In the genomic region with DNA sequence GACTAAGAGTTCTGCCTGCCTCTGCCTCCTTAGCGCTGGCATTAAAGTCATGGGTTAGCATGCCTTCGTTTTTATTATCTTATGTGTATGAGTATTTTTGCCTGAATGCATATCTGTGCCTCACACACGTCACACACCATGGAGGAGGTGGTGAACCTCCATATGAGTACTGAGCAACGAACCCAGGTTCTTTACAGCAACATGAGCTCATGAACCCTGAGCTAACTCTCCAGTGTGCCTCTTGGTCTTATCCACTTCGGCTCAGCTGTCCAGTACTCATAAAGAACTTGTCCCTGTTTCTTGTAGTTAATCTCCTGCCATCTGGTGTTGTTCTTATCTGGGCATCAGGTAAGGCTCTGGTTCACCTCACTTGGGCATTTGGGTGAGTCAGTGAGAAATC, we compare ENCODE assay signal across 19 mouse cellular contexts. TPM values are rescaled to one million over a fixed set of nuclear protein-coding genes. Genes with fewer than 3 reads are reported as not detected.
A peak's percentile ranks its signal among the peaks of the same experiment; 100 is the strongest.
DNase-seq lines count a peak whose midpoint lies in the region; ATAC-seq lines count a peak whose summit lies in the region.
"Had no signal": no experiment of that assay in that cellular context is flagged by ENCODE, and none has a peak within 500 bp of the region (broad histone marks: within the 10 kb centered on the region; RNA-seq: fewer than 3 reads in every experiment).

No protein-coding gene starts in this region.

- H3K4me3 ChIP-seq in liver, embryonic 11.5 days (ENCODE audit: low read depth, low read length): no peak overlapping the region
- H3K4me3 ChIP-seq: embryonic facial prominence, embryonic 12.5 days; forebrain, embryonic 15.5 days; heart, embryonic 10.5 days; hindbrain, embryonic 13.5 days had no signal

- no peaks in the 10 kb centered on the region for H3K9me3 ChIP-seq in liver, embryonic 11.5 days (ENCODE audit: control insufficient read depth, low read length)
- H3K9me3 ChIP-seq: embryonic facial prominence, embryonic 12.5 days; forebrain, embryonic 15.5 days; heart, embryonic 10.5 days; hindbrain, embryonic 13.5 days had no signal

- H3K27me3 ChIP-seq in liver, embryonic 11.5 days (replicated peaks; ENCODE audit: control insufficient read depth, insufficient read depth, low read length): no peaks in the 10 kb centered on the region
- H3K27me3 ChIP-seq: embryonic facial prominence, embryonic 12.5 days; forebrain, embryonic 15.5 days; hindbrain, embryonic 13.5 days had no signal

- intact Hi-C loops in left cerebral cortex, postnatal 25 days (cut with DNase I): no loop called here

- 0 out of 2 replicates have a peak, but pooled peaks have one; percentile 31 for ATAC-seq in liver, embryonic 11.5 days (replicated peaks; ENCODE audit: low FRiP score)
- peak; percentile 27; the same call in 1 of the 2 replicates for ATAC-seq in megakaryocyte progenitor cell, adult 5-6 weeks (replicated peaks; ENCODE audit: poor library complexity)
- ATAC-seq: forebrain, embryonic 15.5 days had no signal

- DNase-seq in liver, embryonic 11.5 days (ENCODE audit: low spot score): no peak
- no peak for DNase-seq in liver
- peak; percentile 11 for DNase-seq in retina, adult 2 months (ENCODE audit: low read depth, low spot score)
- no peak for DNase-seq in retina, embryonic 14.5 days (ENCODE audit: low spot score)
- no peak for DNase-seq in urinary bladder, postnatal 14 days (ENCODE audit: low spot score)
- DNase-seq in left cerebral cortex, postnatal 25 days (ENCODE audit: low spot score in 2 of 2): no peak
- DNase-seq: adrenal gland, postnatal 10 days; cerebellum, adult 11 months; cerebellum, adult 8-10 months; cerebellum, postnatal 14 days; embryo, embryonic 11 days; gastrocnemius, postnatal 36 days; heart, adult 11 months; heart, postnatal 10 days had no signal

- 78% methylated on average over 5 of the region's 5 CpGs for WGBS in liver, embryonic 11.5 days

- no peak overlapping the region for H3K27ac ChIP-seq in liver, embryonic 11.5 days (ENCODE audit: low read depth, low read length)
- H3K27ac ChIP-seq: embryonic facial prominence, embryonic 12.5 days; forebrain, embryonic 15.5 days; heart, embryonic 10.5 days; hindbrain, embryonic 13.5 days had no signal

- H3K4me1 ChIP-seq in liver, embryonic 11.5 days (replicated peaks; ENCODE audit: control insufficient read depth, insufficient read depth, low read length): no peaks in the 10 kb centered on the region
- H3K4me1 ChIP-seq: embryonic facial prominence, embryonic 12.5 days; forebrain, embryonic 15.5 days; heart, embryonic 10.5 days; hindbrain, embryonic 13.5 days had no signal

- H3K36me3 ChIP-seq in liver, embryonic 11.5 days (ENCODE audit: control insufficient read depth, insufficient read depth, low read length): no peaks in the 10 kb centered on the region
- H3K36me3 ChIP-seq: embryonic facial prominence, embryonic 12.5 days; forebrain, embryonic 15.5 days; heart, embryonic 10.5 days; hindbrain, embryonic 13.5 days had no signal

- no peak overlapping the region for H3K4me2 ChIP-seq in liver, embryonic 11.5 days
- H3K4me2 ChIP-seq: embryonic facial prominence, embryonic 12.5 days; forebrain, embryonic 15.5 days; hindbrain, embryonic 13.5 days had no signal

- no peak overlapping the region for H3K9ac ChIP-seq in liver, embryonic 11.5 days (ENCODE audit: low read depth, low read length)
- H3K9ac ChIP-seq: embryonic facial prominence, embryonic 12.5 days; forebrain, embryonic 15.5 days; hindbrain, embryonic 13.5 days had no signal

RNA-seq across cellular contexts. Expression of a gene that starts 35.2 kb away (rescaled TPM):
- 8.1 and 8.5 TPM in 2 replicates for polyA plus RNA-seq in liver, embryonic 11.5 days (2014; fragmentation: Nextera tagmentation; extraction: Ambion mirVana)
- 15.5 and 18.6 TPM in 2 replicates for total RNA-seq in megakaryocyte progenitor cell, adult 5-6 weeks (2015)
- total RNA-seq in megakaryocyte progenitor cell, adult 5-6 weeks (2017): 16.9 and 22.2 TPM in 2 replicates
- 10 to 100 TPM; 79.8 to 82.3 TPM for total RNA-seq in left cerebral cortex, postnatal 25 days (2021)
